Mouse (Mus musculus) duodenum, adult 2 months (tissue): ENCODE data around the gene Clpsl2. TPM values are rescaled to one million over a fixed set of nuclear protein-coding genes. Genes with fewer than 3 reads are reported as not detected.

ENCODE experiments used
- polyA plus RNA-seq: library from polyadenylated mRNA; depleted of rRNA; stranded (reverse); fragments of >200 nt; gene quantifications from 2 replicates; pipeline ENCODE4 v1.2.3, GENCODE M21; 2012; ENCODE audit warnings: low replicate concordance; rRNA removed

Gene Clpsl2
- not detected in 2 replicates for polyA plus RNA-seq

DNA sequence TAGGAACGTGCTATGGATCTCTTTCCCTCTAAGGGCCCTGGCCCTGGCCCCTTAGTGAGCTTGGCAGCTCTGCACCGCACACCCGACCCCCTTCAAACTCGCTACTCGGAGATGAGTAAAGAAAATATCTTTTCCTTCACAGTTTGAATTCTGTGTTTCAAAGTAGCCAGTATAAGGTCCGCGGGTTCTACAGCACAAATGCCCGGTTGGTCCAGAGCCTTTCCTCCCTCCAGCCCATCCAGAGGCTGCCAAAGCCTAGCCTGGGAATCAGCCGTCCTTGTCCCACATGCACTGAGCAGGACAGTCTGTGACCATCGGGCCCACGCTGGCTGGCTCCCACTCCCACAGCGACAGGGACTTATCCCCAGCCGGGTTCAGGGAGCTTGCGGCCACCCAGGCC is at the start of gene Clpsl2:
Gene Clpsl2, plus strand, starts transcription at position 301 of the 400 bp plus-strand sequence.

DNA sequence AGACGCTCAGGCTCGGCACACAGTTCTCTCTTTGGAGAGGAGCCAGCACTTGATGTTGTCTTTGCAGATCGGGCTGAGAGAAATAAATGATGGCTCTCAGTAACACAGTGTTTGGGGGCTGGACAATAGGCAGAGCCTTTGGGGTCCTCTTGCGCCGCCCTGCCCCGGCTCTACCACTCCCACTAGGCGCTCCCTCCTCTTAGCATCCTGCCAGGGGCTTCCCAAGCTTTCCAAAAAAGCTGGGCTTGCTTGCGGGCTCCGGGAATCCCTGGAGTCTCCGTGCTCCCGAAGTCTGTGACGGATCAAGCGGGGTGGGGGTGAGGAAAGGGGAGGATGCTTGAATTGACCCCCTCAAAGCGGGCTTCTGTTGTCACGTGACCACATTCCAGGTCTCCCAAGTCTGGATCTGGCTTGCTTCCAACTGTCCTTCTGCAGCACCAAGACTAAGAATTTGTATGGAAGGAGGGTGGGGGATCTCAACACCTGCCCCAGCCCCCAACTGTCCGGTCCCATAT is 31.7 kb upstream of the Clpsl2 start, which contains the start of gene Fkbp5:
Gene Fkbp5, minus strand, starts transcription at position 87 of the 515 bp plus-strand sequence.

DNA sequence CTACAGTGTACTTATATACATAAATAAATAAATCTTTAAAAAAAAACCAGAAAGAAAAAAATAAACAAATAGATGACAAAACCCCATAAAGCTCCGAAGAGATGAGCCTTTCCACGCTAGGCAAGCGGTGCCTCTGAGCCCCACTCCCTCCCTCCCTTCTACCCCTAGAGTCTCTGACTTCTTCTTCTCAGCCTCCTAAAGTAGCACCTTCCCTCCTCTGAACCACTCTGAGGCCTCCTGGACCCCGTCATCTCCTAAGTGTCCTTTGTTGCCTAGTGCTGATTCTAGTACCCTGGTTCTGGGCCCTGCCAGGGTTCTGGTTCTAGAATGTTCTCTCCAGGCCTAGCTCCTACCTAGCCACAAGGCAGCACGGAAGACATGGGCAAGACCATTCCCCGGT is 18.7 kb upstream of the Clpsl2 start, which contains the start of gene Armc12:
Gene Armc12, plus strand, starts transcription at position 301 of the 400 bp plus-strand sequence.

DNA sequence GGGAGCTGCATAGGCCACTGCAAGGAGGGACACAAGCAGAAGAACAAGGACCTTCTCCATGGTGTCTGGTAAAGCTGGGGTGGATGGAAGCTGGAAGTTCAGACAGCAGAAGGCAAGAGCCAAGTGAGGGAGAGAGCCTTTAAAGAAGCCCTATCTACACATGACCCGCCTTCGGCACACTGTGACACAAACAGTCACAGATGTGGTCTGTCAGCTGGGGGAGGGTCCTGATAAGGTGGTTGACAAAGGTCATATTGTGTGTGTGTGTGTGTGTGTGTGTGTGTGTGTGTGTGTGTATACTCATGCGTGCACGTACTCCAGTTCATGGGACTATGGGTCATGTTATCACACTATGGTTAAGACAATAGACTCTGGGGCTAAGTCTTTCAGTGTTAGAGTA is 11.4 kb downstream of the Clpsl2 start, which contains the start of gene Clps:
Gene Clps, minus strand, starts transcription at position 169 of the 400 bp plus-strand sequence.

DNA sequence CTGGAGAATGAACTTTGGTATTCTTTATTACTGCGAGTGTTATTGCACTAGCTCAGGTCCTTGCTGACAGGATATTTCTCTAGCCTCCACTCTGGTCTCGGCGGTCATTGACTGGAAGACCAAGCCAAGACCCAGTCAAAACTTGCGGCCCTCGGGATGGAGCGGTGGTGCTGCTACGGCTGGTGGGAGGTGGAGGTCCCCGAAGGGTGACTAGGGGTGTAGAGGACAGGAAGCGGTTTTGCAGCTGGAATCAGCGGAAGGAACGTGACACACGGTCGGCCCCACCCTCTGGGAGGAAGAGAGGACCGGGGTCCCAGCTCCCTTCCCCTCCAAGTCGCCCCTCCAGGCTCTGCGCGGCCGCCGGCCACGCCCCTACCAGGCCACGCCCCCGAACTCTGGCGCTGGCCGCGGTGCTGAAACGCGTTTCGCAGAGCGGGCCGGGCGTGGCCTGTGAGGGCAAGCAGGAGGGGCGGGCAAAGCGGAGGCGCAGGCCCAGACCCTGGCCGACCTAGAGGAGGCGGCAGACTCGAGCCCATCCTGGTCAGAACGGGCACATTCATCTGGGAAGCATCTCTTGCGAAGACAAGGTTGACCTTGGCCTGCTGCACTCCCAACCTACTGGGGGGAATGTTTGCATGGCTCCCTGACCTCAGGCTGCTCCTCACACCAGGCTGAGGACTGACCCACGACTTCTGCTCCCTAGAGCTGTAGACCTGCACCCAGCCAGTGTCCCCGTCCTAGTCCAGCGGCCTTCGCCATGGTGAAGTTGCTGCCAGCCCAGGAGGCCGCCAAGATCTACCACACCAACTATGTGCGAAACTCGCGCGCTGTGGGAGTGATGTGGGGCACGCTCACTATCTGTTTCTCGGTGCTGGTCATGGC is 26.3 kb downstream of the Clpsl2 start, which contains the start of gene Lhfpl5:
Gene Lhfpl5, plus strand, starts transcription at position 398 of the 882 bp plus-strand sequence.

Other genes starting within 250 kb of the Clpsl2 start
- 14.8 and 18.3 TPM in 2 replicates for gene Fance, start 235.9 kb upstream of the Clpsl2 start, polyA plus RNA-seq
- gene Rpl10a, start 220.9 kb upstream of the Clpsl2 start, polyA plus RNA-seq: 2,176 and 2,371 TPM in 2 replicates
- gene Tead3, start 198.6 kb upstream of the Clpsl2 start, polyA plus RNA-seq: 32.1 and 38.6 TPM in 2 replicates
- 0.93 and 1.6 TPM in 2 replicates for gene Tulp1, start 184.2 kb upstream of the Clpsl2 start, polyA plus RNA-seq
- gene Fkbp5, start 31.9 kb upstream of the Clpsl2 start, polyA plus RNA-seq: 3.4 and 8.9 TPM in 2 replicates
- not detected in 2 replicates for gene Armc12, start 18.6 kb upstream of the Clpsl2 start, polyA plus RNA-seq
- 1,018 and 10,312 TPM in 2 replicates for gene Clps, start 11.4 kb downstream of the Clpsl2 start, polyA plus RNA-seq
- 0.72 and 1.00 TPM in 2 replicates for gene Lhfpl5, start 26.2 kb downstream of the Clpsl2 start, polyA plus RNA-seq
- gene Srpk1, start 73.3 kb downstream of the Clpsl2 start, polyA plus RNA-seq: 16.8 and 17.1 TPM in 2 replicates
- gene Slc26a8, start 140.8 kb downstream of the Clpsl2 start, polyA plus RNA-seq: 0.18 TPM in 1 of 2 replicates, not detected in the other
- gene Mapk14, start 141.9 kb downstream of the Clpsl2 start, polyA plus RNA-seq: 28.6 and 34.8 TPM in 2 replicates
- gene AC170998.1, start 176.7 kb downstream of the Clpsl2 start, polyA plus RNA-seq: 0.18 and 0.27 TPM in 2 replicates
- 186 and 308 TPM in 2 replicates for gene Mapk13, start 219.9 kb downstream of the Clpsl2 start, polyA plus RNA-seq